Mouse (Mus musculus) megakaryocyte, embryonic 14.5 days (primary cell): Measurements from ENCODE around the gene Aifm1.

Experiments
- FLI1 ChIP-seq: IDR thresholded peaks from 2 replicates; pipeline ENCODE4 v1.6.1; 2012; ENCODE audit warnings: low read length, inconsistent platforms, mixed read lengths
- GATA1 ChIP-seq: IDR thresholded peaks from 3 replicates; pipeline ENCODE4 v1.6.1; 2012; ENCODE audit warnings: mixed read lengths, low read length, inconsistent platforms, borderline replicate concordance

GRCm38 (mm10) chrX:48454495-48454878 lies 58.9 kb downstream of the Aifm1 start:
- no peak for TF ChIP-seq GATA1
- TF ChIP-seq FLI1: no peak
